ENCODE assay signal across 28 mouse cellular contexts in genomic region chr10:13689841-13690590, GRCm38 (mm10).
A peak's percentile ranks its signal among the peaks of the same experiment; 100 is the strongest.
DNase-seq lines count a peak whose midpoint lies in the region; ATAC-seq and TF ChIP-seq lines count a peak whose summit lies in the region.
"Had no signal": no experiment of that assay in that cellular context is flagged by ENCODE, and none has a peak within 500 bp of the region (broad histone marks: within the 10 kb centered on the region; RNA-seq: fewer than 3 reads in every experiment).

No protein-coding gene starts in this region.

- 53% methylated on average over 10 of the region's 10 CpGs for WGBS in embryonic facial prominence, embryonic 14.5 days
- WGBS in embryonic facial prominence, embryonic 10.5 days, result 91% methylated on average over 10 of the region's 10 CpGs
- 68% methylated on average over 10 of the region's 10 CpGs for WGBS in limb, embryonic 14.5 days
- WGBS in limb, embryonic 10.5 days, result 93% methylated on average over 10 of the region's 10 CpGs
- WGBS in embryonic facial prominence, embryonic 15.5 days, result 50% methylated on average over 10 of the region's 10 CpGs

- DNase-seq in embryonic facial prominence, embryonic 14.5 days (ENCODE audit: low spot score), result peak; percentile 73
- no peak for DNase-seq in embryonic facial prominence, embryonic 10.5 days (ENCODE audit: low spot score)
- DNase-seq in limb, embryonic 14.5 days (ENCODE audit: low spot score), result peak; percentile 36
- DNase-seq in limb, embryonic 10.5 days (ENCODE audit: low spot score), result no peak
- no peak for DNase-seq in cerebellum, adult 9-11 months
- DNase-seq: adrenal gland, adult 8-10 months; adrenal gland, postnatal 25 days; cerebellum, adult 11-12 months; cerebellum, adult 8-10 months; cerebellum, postnatal 14 days; forebrain, postnatal 0 days; gastrocnemius, postnatal 10 days; gastrocnemius, postnatal 36 days; heart, postnatal 10 days; heart, postnatal 36 days had no signal

- H3K9ac ChIP-seq in embryonic facial prominence, embryonic 14.5 days (ENCODE audit: low read depth, low read length), result no peak overlapping the region
- H3K9ac ChIP-seq in limb, embryonic 14.5 days (ENCODE audit: low read depth, low read length, severe bottlenecking), result no peak overlapping the region
- no peak overlapping the region for H3K9ac ChIP-seq in embryonic facial prominence, embryonic 15.5 days
- H3K9ac ChIP-seq: embryonic facial prominence, embryonic 12.5 days; forebrain, postnatal 0 days; heart, embryonic 15.5 days; hindbrain, embryonic 13.5 days; intestine, embryonic 15.5 days had no signal

- H3K27me3 ChIP-seq in embryonic facial prominence, embryonic 14.5 days (replicated peaks; ENCODE audit: control insufficient read depth, insufficient read depth, low read length), result no peaks in the 10 kb centered on the region
- no peaks in the 10 kb centered on the region for H3K27me3 ChIP-seq in embryonic facial prominence, embryonic 10.5 days (replicated peaks; ENCODE audit: low read depth, poor library complexity, severe bottlenecking)
- H3K27me3 ChIP-seq in limb, embryonic 14.5 days (ENCODE audit: control insufficient read depth, insufficient read depth, low read length), result no peaks in the 10 kb centered on the region
- peaks cover 2% of the 10 kb centered on the region; the same call in 1 of the 2 replicates for H3K27me3 ChIP-seq in limb, embryonic 10.5 days (ENCODE audit: low read depth, poor library complexity, severe bottlenecking)
- H3K27me3 ChIP-seq in embryonic facial prominence, embryonic 15.5 days, result no peaks in the 10 kb centered on the region
- H3K27me3 ChIP-seq: embryonic facial prominence, embryonic 12.5 days; heart, embryonic 15.5 days; hindbrain, embryonic 13.5 days; intestine, embryonic 15.5 days had no signal

- peaks cover 28% of the 10 kb centered on the region for H3K4me1 ChIP-seq in embryonic facial prominence, embryonic 14.5 days (ENCODE audit: control insufficient read depth, insufficient read depth, low read length)
- no peaks in the 10 kb centered on the region; the same call in 1 of the 2 replicates for H3K4me1 ChIP-seq in embryonic facial prominence, embryonic 10.5 days
- H3K4me1 ChIP-seq in limb, embryonic 14.5 days (ENCODE audit: control insufficient read depth, insufficient read depth, low read length), result peaks cover 3% of the 10 kb centered on the region
- H3K4me1 ChIP-seq in limb, embryonic 10.5 days, result peaks cover 5% of the 10 kb centered on the region; the same call in 1 of the 2 replicates
- peaks cover 22% of the 10 kb centered on the region for H3K4me1 ChIP-seq in embryonic facial prominence, embryonic 15.5 days
- H3K4me1 ChIP-seq: embryonic facial prominence, embryonic 12.5 days; hindbrain, embryonic 10.5 days; intestine, embryonic 15.5 days had no signal

- no peak for TF ChIP-seq POLR2A in limb, embryonic 14.5 days (IDR thresholded peaks at IDR 0.05; ENCODE audit: borderline replicate concordance, extremely low read depth, insufficient read depth, insufficient read length)

- peak; percentile 26; the same call in 1 of the 2 replicates for ATAC-seq in embryonic facial prominence, embryonic 14.5 days (ENCODE audit: low read depth)
- ATAC-seq in limb, embryonic 14.5 days (ENCODE audit: low FRiP score, low read depth), result no peak
- no peak for ATAC-seq in embryonic facial prominence, embryonic 15.5 days (ENCODE audit: insufficient number of reproducible peaks, low FRiP score, low TSS enrichment, low read depth)
- ATAC-seq in megakaryocyte-erythroid progenitor cell, adult 5-6 weeks (replicated peaks; ENCODE audit: low FRiP score, low TSS enrichment, poor library complexity, severe bottlenecking), result peak; percentile 35; the same call in 1 of the 2 replicates
- ATAC-seq in frontal cortex, adult (ENCODE audit: low TSS enrichment), result no peak
- ATAC-seq: activated CD4-positive, CD25-positive, alpha-beta regulatory T cell, adult 4 months; CD4-positive, CD25-positive, alpha-beta regulatory T cell, adult 4 months; forebrain, embryonic 14.5 days; forebrain, postnatal 0 days; hindbrain, embryonic 16.5 days; intestine, embryonic 15.5 days had no signal

- H3K36me3 ChIP-seq in embryonic facial prominence, embryonic 14.5 days (ENCODE audit: control insufficient read depth, insufficient read depth, low read length), result no peaks in the 10 kb centered on the region
- H3K36me3 ChIP-seq in embryonic facial prominence, embryonic 10.5 days (replicated peaks), result no peaks in the 10 kb centered on the region
- no peaks in the 10 kb centered on the region for H3K36me3 ChIP-seq in limb, embryonic 14.5 days (ENCODE audit: control insufficient read depth, insufficient read depth, low read length)
- no peaks in the 10 kb centered on the region for H3K36me3 ChIP-seq in limb, embryonic 10.5 days
- no peaks in the 10 kb centered on the region for H3K36me3 ChIP-seq in embryonic facial prominence, embryonic 15.5 days
- H3K36me3 ChIP-seq: embryonic facial prominence, embryonic 12.5 days; heart, embryonic 15.5 days; hindbrain, embryonic 10.5 days; hindbrain, embryonic 13.5 days; intestine, embryonic 15.5 days had no signal

- H3K4me3 ChIP-seq in embryonic facial prominence, embryonic 14.5 days (ENCODE audit: low read depth, low read length), result no peak overlapping the region
- no peak overlapping the region for H3K4me3 ChIP-seq in embryonic facial prominence, embryonic 10.5 days
- H3K4me3 ChIP-seq in limb, embryonic 14.5 days (replicated peaks; ENCODE audit: low read length), result no peak overlapping the region
- no peak overlapping the region for H3K4me3 ChIP-seq in limb, embryonic 10.5 days
- no peak overlapping the region for H3K4me3 ChIP-seq in embryonic facial prominence, embryonic 15.5 days (replicated peaks)
- H3K4me3 ChIP-seq: embryonic facial prominence, embryonic 12.5 days; heart, embryonic 15.5 days; hindbrain, embryonic 10.5 days; hindbrain, embryonic 13.5 days; intestine, embryonic 15.5 days had no signal

- no peak overlapping the region for H3K4me2 ChIP-seq in embryonic facial prominence, embryonic 14.5 days (ENCODE audit: low read depth, low read length)
- H3K4me2 ChIP-seq in limb, embryonic 14.5 days (replicated peaks; ENCODE audit: low read depth, low read length, severe bottlenecking), result no peak overlapping the region
- H3K4me2 ChIP-seq in embryonic facial prominence, embryonic 15.5 days (replicated peaks), result no peak overlapping the region
- H3K4me2 ChIP-seq: embryonic facial prominence, embryonic 12.5 days; heart, embryonic 11.5 days; heart, embryonic 15.5 days; hindbrain, embryonic 13.5 days; intestine, embryonic 15.5 days had no signal

- no peak overlapping the region for H3K27ac ChIP-seq in embryonic facial prominence, embryonic 14.5 days (replicated peaks; ENCODE audit: low read depth, low read length)
- no peak overlapping the region for H3K27ac ChIP-seq in embryonic facial prominence, embryonic 10.5 days (replicated peaks)
- H3K27ac ChIP-seq in limb, embryonic 14.5 days (replicated peaks; ENCODE audit: low read depth, low read length), result no peak overlapping the region
- no peak overlapping the region for H3K27ac ChIP-seq in limb, embryonic 10.5 days
- 0 out of 2 replicates have a peak overlapping the region, but pooled peaks have one; percentile 28 for H3K27ac ChIP-seq in embryonic facial prominence, embryonic 15.5 days (replicated peaks)
- H3K27ac ChIP-seq: embryonic facial prominence, embryonic 12.5 days; heart, embryonic 15.5 days; hindbrain, embryonic 10.5 days; hindbrain, embryonic 13.5 days; intestine, embryonic 15.5 days had no signal

- H3K9me3 ChIP-seq in embryonic facial prominence, embryonic 14.5 days (ENCODE audit: control insufficient read depth, low read length), result no peaks in the 10 kb centered on the region
- H3K9me3 ChIP-seq in embryonic facial prominence, embryonic 10.5 days, result no peaks in the 10 kb centered on the region
- H3K9me3 ChIP-seq in limb, embryonic 14.5 days (ENCODE audit: control insufficient read depth, low read length), result no peaks in the 10 kb centered on the region
- no peaks in the 10 kb centered on the region for H3K9me3 ChIP-seq in limb, embryonic 10.5 days (replicated peaks)
- no peaks in the 10 kb centered on the region for H3K9me3 ChIP-seq in embryonic facial prominence, embryonic 15.5 days (replicated peaks)
- H3K9me3 ChIP-seq: embryonic facial prominence, embryonic 12.5 days; heart, embryonic 15.5 days; hindbrain, embryonic 10.5 days; hindbrain, embryonic 13.5 days; intestine, embryonic 15.5 days had no signal

Comparison
In these comparisons a context has a peak if more than half of its experiments do, and no peak if none do; other contexts are left out.
1. ATAC-seq: peak in embryonic facial prominence, embryonic 14.5 days (single experiment) and megakaryocyte-erythroid progenitor cell, adult 5-6 weeks (single experiment); none in limb, embryonic 14.5 days (single experiment), embryonic facial prominence, embryonic 15.5 days (single experiment) and frontal cortex, adult (single experiment).
2. DNase-seq: peak in embryonic facial prominence, embryonic 14.5 days (single experiment) and limb, embryonic 14.5 days (single experiment); none in embryonic facial prominence, embryonic 10.5 days (single experiment), limb, embryonic 10.5 days (single experiment) and cerebellum, adult 9-11 months (single experiment).